Mouse (Mus musculus): ENCODE data around the gene Numb. TPM values are rescaled to one million over a fixed set of nuclear protein-coding genes. Genes with fewer than 3 reads are reported as not detected.
A peak's percentile ranks its signal among the peaks of the same experiment; 100 is the strongest.

Gene Numb
- total and polyA plus RNA-seq, 2 experiments from 2014 or later = 10.7 to 17.7 TPM

DNA sequence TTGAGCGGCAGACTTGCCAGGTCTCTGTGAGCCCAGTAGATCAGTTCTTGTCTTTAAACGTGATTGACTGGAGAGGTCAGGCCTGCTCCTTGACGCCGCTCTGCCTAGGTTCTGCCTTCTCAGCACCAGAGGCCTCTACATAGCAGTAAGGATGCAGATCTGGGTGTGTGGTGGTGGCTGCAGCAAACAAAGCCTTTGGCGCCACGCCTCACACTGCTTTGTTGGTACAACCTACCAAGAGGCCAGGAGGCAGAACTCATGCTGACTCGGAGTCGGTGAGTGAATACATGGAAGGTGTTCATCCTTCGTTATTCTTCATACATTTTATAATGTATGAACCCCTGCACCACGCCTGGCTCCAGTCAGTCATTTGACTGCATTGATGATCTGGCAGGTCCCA lies 163.0 kb downstream of the Numb start:
- Histone ChIP-seq H3K27ac (no peak overlapping the region), H3K4me2 (ENCODE audit: low read depth, low read length) (no peak overlapping the region), H3K4me3 (ENCODE audit: low read length) (no peak overlapping the region), H3K27me3 (ENCODE audit: insufficient read depth, low read length) (no peaks in the 10 kb centered on the region), H3K9ac (replicated peaks; ENCODE audit: low read length) (no peak overlapping the region), H3K9me3 (ENCODE audit: low read length) (no peaks in the 10 kb centered on the region), H3K4me1 (ENCODE audit: insufficient read depth, low read length) (0 out of 2 replicates have a peak, but pooled peaks cover 6% of the 10 kb centered on the region), H3K36me3 (ENCODE audit: insufficient read depth, low read length) (no peaks in the 10 kb centered on the region)
- TF ChIP-seq CTCF (IDR thresholded peaks at IDR 0.05; ENCODE audit: low read depth) = no peak
- ATAC-seq = no peak
- no peak for DNase-seq (ENCODE audit: low spot score)
- 64% methylated on average over 10 of the region's 10 CpGs for WGBS

DNA sequence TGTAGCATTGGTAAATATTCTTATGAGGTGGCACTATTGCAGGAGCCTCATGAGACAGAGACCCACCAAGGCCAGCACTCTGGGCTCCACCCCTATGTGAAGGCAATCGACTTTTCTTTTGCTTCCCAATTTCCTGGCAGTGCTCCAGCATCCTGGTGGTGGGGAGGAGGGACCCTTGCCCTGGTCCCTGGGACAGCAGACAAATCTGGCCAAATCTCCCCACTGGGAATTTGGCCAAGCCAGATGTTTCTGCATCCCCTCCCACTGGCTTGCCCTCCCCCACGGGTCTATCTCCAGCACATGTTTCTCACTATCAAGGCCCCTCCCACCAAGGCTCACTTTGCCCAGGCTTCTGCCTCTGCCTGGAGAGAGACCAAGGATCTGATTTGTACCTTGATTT lies 169.2 kb downstream of the Numb start:
- Histone ChIP-seq H3K9me3 (ENCODE audit: low read length) (no peaks in the 10 kb centered on the region), H3K4me1 (ENCODE audit: insufficient read depth, low read length) (0 out of 2 replicates have a peak, but pooled peaks cover 3% of the 10 kb centered on the region), H3K4me2 (ENCODE audit: low read depth, low read length) (no peak overlapping the region), H3K27ac (no peak overlapping the region), H3K36me3 (ENCODE audit: insufficient read depth, low read length) (no peaks in the 10 kb centered on the region), H3K27me3 (ENCODE audit: insufficient read depth, low read length) (no peaks in the 10 kb centered on the region), H3K4me3 (ENCODE audit: low read length) (no peak overlapping the region), H3K9ac (replicated peaks; ENCODE audit: low read length) (no peak overlapping the region)
- 26% methylated on average over 2 of the region's 2 CpGs for WGBS
- no peak for ATAC-seq
- no peak for TF ChIP-seq CTCF (IDR thresholded peaks at IDR 0.05; ENCODE audit: low read depth)
- peak; percentile 23 for DNase-seq (ENCODE audit: low spot score)

DNA sequence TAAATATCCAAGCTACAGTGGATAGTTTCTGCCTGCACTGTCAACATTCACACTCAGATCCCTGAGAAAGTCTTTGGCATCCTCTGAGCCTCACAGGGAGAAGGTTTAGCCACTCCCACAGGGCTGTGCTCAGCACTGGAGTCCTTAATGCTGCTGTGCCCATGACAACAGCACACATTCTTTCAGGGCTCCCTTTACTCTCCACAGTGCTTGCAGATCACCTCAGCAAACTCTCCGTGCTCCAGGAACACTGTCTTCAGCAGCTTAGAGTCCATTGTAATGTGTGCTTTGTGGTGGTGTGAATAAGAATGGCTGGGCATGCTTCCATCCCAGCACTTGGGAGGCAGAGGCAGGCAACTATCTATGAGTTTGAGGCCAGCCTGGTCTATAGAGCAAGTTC lies 172.5 kb downstream of the Numb start:
- no peak for TF ChIP-seq CTCF (IDR thresholded peaks at IDR 0.05; ENCODE audit: low read depth)
- ATAC-seq = no peak
- H3K4me1 ChIP-seq (ENCODE audit: insufficient read depth, low read length) = 0 out of 2 replicates have a peak, but pooled peaks cover 3% of the 10 kb centered on the region

More for the DNA sequence above, 172.5 kb downstream of the Numb start:
- no peak for DNase-seq (ENCODE audit: low spot score)
- no peak overlapping the region for H3K9ac ChIP-seq (replicated peaks; ENCODE audit: low read length)
- H3K4me2 ChIP-seq (ENCODE audit: low read depth, low read length) = no peak overlapping the region
- WGBS = 49% methylated on average over 1 of the region's 1 CpGs
- H3K27ac ChIP-seq = no peak overlapping the region
- no peaks in the 10 kb centered on the region for H3K36me3 ChIP-seq (ENCODE audit: insufficient read depth, low read length)
- H3K9me3 ChIP-seq (ENCODE audit: low read length) = no peaks in the 10 kb centered on the region
- no peaks in the 10 kb centered on the region for H3K27me3 ChIP-seq (ENCODE audit: insufficient read depth, low read length)
- no peak overlapping the region for H3K4me3 ChIP-seq (ENCODE audit: low read length)

Other genes with a start within 250 kb of the Numb start
- 59.3 and 64.5 TPM in 2 replicates for gene Psen1, start 233.8 kb downstream of the Numb start, total RNA-seq (2014; rRNA removed)
- 56.0 and 56.8 TPM in 2 replicates for gene Psen1, start 233.8 kb downstream of the Numb start, polyA plus RNA-seq (2015; fragmentation: Nextera tagmentation; extraction: Ambion mirVana)
- gene Papln, start 158.3 kb downstream of the Numb start, total RNA-seq (2014; rRNA removed) = 3.0 and 4.9 TPM in 2 replicates
- 0.39 and 0.44 TPM in 2 replicates for gene Papln, start 158.3 kb downstream of the Numb start, polyA plus RNA-seq (2015; fragmentation: Nextera tagmentation; extraction: Ambion mirVana)
- gene Riox1, start 28.7 kb upstream of the Numb start, total RNA-seq (2014; rRNA removed) = 28.8 and 35.2 TPM in 2 replicates
- 8.7 and 11.3 TPM in 2 replicates for gene Riox1, start 28.7 kb upstream of the Numb start, polyA plus RNA-seq (2015; fragmentation: Nextera tagmentation; extraction: Ambion mirVana)
- gene Heatr4, start 62.9 kb upstream of the Numb start, total RNA-seq (2014; rRNA removed) = 0.11 and 0.16 TPM in 2 replicates
- not detected in 2 replicates for gene Heatr4, start 62.9 kb upstream of the Numb start, polyA plus RNA-seq (2015; fragmentation: Nextera tagmentation; extraction: Ambion mirVana)
- gene Acot2, start 65.9 kb upstream of the Numb start, total RNA-seq (2014; rRNA removed) = 18.6 and 29.1 TPM in 2 replicates
- 31.2 and 33.9 TPM in 2 replicates for gene Acot2, start 65.9 kb upstream of the Numb start, polyA plus RNA-seq (2015; fragmentation: Nextera tagmentation; extraction: Ambion mirVana)
- 177 and 178 TPM in 2 replicates for gene Acot1, start 87.6 kb upstream of the Numb start, total RNA-seq (2014; rRNA removed)
- gene Acot1, start 87.6 kb upstream of the Numb start, polyA plus RNA-seq (2015; fragmentation: Nextera tagmentation; extraction: Ambion mirVana) = 160 and 172 TPM in 2 replicates
- gene Acot4, start 116.4 kb upstream of the Numb start, total RNA-seq (2014; rRNA removed) = 0.14 and 1.8 TPM in 2 replicates
- 0.68 and 1.2 TPM in 2 replicates for gene Acot4, start 116.4 kb upstream of the Numb start, polyA plus RNA-seq (2015; fragmentation: Nextera tagmentation; extraction: Ambion mirVana)
- not detected in 2 replicates for gene Gm49366, start 117.0 kb upstream of the Numb start, total RNA-seq (2014; rRNA removed)
- gene Gm49366, start 117.0 kb upstream of the Numb start, polyA plus RNA-seq (2015; fragmentation: Nextera tagmentation; extraction: Ambion mirVana) = not detected in 2 replicates
- 0.42 and 1.3 TPM in 2 replicates for gene Acot3, start 130.2 kb upstream of the Numb start, total RNA-seq (2014; rRNA removed)
- gene Acot3, start 130.2 kb upstream of the Numb start, polyA plus RNA-seq (2015; fragmentation: Nextera tagmentation; extraction: Ambion mirVana) = 1.3 and 1.6 TPM in 2 replicates
- 1.2 and 1.3 TPM in 2 replicates for gene Acot5, start 147.4 kb upstream of the Numb start, total RNA-seq (2014; rRNA removed)
- 1.2 and 1.5 TPM in 2 replicates for gene Acot5, start 147.4 kb upstream of the Numb start, polyA plus RNA-seq (2015; fragmentation: Nextera tagmentation; extraction: Ambion mirVana)
- 6.8 and 8.6 TPM in 2 replicates for gene Acot6, start 178.7 kb upstream of the Numb start, total RNA-seq (2014; rRNA removed)
- 1.6 and 1.8 TPM in 2 replicates for gene Acot6, start 178.7 kb upstream of the Numb start, polyA plus RNA-seq (2015; fragmentation: Nextera tagmentation; extraction: Ambion mirVana)
- gene Dnal1, start 192.4 kb upstream of the Numb start, total RNA-seq (2014; rRNA removed) = 9.7 and 10.9 TPM in 2 replicates
- 6.8 and 9.7 TPM in 2 replicates for gene Dnal1, start 192.4 kb upstream of the Numb start, polyA plus RNA-seq (2015; fragmentation: Nextera tagmentation; extraction: Ambion mirVana)
- 2.5 and 3.8 TPM in 2 replicates for gene Pnma1, start 226.6 kb upstream of the Numb start, total RNA-seq (2014; rRNA removed)
- 4.2 and 4.5 TPM in 2 replicates for gene Pnma1, start 226.6 kb upstream of the Numb start, polyA plus RNA-seq (2015; fragmentation: Nextera tagmentation; extraction: Ambion mirVana)

Data from hindbrain, postnatal 0 days (tissue).